Mouse (Mus musculus): ENCODE measurements at regions not wholly inside any gene's neighbourhood (a gene's known extent, or its start where the extent isn't known, plus 50 kb on each side); places are given as distances from the start of the nearest gene placed in this dataset.

DNA sequence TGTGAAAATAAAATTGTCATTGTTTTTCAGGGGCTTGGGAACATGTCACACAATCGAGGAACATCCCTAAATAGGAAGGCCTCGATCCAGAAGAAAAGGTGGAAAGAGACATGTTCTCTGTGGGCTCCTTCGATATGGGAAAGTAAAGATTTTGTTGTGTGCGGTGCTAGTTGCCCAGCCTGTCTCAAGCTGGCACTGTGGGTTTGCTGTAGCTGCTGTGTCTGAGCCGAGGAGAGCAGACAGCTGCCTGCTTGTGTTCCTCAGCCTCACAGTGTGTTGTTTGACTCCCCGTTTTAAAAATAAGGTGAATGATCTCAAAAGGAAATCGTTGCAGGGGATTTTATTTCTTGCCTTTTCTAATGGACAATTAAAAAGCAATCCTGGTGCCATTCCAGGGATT is 64.4 kb upstream of the Zeb2 start:
- H3K4me2 ChIP-seq (replicated peaks): no peak overlapping the region
- 61% methylated on average over 7 of the region's 7 CpGs for WGBS

DNA sequence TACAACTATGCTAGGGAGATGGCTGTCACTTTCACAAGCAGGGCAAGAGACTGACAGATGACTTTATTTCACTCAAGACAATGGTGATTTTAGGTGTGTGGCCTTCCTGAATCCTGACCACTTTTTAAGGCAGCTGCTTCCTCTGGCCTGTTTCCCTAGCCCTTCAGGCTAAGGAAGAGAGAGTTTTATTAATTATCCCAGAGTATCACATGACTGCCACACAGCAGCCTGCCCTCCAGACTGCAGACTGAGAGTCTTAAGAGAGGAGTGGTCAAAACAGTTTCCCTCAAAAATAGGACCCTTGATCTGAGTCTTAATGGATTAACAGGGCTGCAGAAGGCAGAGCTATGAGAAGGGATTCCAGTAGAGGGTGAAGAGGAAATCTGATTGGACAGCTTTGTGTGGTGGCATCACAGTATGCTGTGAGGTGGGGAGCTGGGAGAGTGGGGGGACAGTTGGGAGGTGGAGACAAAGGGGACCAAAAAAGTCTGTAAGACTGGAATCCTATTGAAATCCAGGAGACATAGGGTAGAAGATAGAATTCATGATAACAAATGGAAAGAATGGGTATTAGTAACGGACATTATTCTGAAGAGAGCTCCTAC is 61.8 kb upstream of the Zeb2 start:
- peaks cover 7% of the 10 kb centered on the region; the same call in 1 of the 2 replicates for H3K9me3 ChIP-seq
- ATAC-seq (ENCODE audit: low FRiP score, low read depth): no peak
- H3K9ac ChIP-seq: no peak overlapping the region
- H3K27me3 ChIP-seq (replicated peaks): no peaks in the 10 kb centered on the region
- no peak overlapping the region for H3K27ac ChIP-seq
- WGBS: 83% methylated on average over 1 of the region's 1 CpGs
- H3K36me3 ChIP-seq: no peaks in the 10 kb centered on the region
- no peak overlapping the region for H3K4me3 ChIP-seq
- H3K4me1 ChIP-seq: 0 out of 2 replicates have a peak, but pooled peaks cover 5% of the 10 kb centered on the region
- no peak overlapping the region for H3K4me2 ChIP-seq (replicated peaks)

More for the DNA sequence above, 64.4 kb upstream of the Zeb2 start:
- H3K9ac ChIP-seq: no peak overlapping the region
- H3K4me3 ChIP-seq: no peak overlapping the region
- no peaks in the 10 kb centered on the region for H3K27me3 ChIP-seq (replicated peaks)
- no peak for ATAC-seq (ENCODE audit: low FRiP score, low read depth)
- peaks cover 13% of the 10 kb centered on the region for H3K4me1 ChIP-seq
- H3K36me3 ChIP-seq: no peaks in the 10 kb centered on the region
- no peak overlapping the region for H3K27ac ChIP-seq
- H3K9me3 ChIP-seq: no peaks in the 10 kb centered on the region

DNA sequence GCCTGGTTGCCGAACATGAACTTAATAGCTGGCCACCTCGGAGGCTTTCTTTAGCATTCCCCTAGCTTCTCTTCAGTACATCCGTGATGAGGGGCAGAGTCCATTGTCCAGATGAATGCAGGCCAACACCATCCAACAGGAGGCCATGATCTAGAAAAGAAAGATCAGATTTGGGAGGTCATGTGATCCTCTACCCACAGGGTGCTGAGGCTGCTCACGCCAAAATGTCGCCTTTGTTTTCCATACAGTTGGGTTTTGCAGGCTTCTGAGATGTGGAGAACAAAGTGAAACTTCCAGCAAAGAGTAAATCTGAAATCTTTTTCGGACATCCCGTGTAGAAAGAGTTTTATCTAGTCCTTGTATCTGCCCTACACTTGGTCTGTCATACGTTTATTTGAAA is 55.2 kb upstream of the Zeb2 start:
- Histone ChIP-seq H3K27ac (no peak overlapping the region), H3K9me3 (peaks cover 7% of the 10 kb centered on the region; the same call in 1 of the 2 replicates), H3K27me3 (replicated peaks) (no peaks in the 10 kb centered on the region)

DNA sequence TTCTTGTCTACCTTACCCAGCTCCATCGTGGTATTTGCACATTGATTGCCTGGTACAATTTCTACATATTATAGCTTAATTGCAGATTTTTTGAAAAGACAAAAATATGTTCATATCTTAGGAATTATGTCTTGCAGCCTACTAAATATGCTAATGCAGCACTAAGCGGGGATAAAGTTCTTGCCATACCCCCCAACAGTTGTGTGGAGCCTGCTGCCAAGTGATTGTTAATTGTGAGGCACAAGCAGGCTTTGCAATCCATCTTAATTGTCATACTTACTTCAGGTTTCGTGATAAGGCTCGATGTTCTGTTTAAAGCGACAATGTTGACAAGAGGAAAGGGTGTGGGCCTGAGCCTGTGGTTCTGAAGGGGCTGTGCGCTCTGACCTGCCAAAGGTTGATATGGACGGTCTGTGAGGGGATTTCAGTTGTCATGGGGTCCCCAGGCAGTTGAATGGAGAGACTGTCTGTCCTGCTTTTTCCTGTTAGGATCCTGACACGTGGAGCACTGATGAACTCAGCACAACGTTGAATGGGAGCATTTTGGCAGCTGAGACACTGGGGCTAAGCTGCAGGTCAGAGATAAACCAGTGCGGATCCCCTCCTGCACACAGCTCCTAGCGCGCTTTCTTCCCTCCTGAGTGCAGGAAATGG is 54.5 kb upstream of the Zeb2 start:
- Histone ChIP-seq H3K9me3 (peaks cover 7% of the 10 kb centered on the region; the same call in 1 of the 2 replicates), H3K9ac (no peak overlapping the region), H3K4me2 (replicated peaks) (no peak overlapping the region), H3K4me1 (peaks cover 8% of the 10 kb centered on the region; the same call in 1 of the 2 replicates), H3K36me3 (no peaks in the 10 kb centered on the region), H3K4me3 (no peak overlapping the region), H3K27ac (no peak overlapping the region), H3K27me3 (replicated peaks) (no peaks in the 10 kb centered on the region)
- WGBS: 76% methylated on average over 12 of the region's 12 CpGs
- ATAC-seq (ENCODE audit: low FRiP score, low read depth): no peak

More for the DNA sequence above, 55.2 kb upstream of the Zeb2 start:
- no peak overlapping the region for H3K9ac ChIP-seq
- no peak overlapping the region for H3K4me3 ChIP-seq
- WGBS: 85% methylated on average over 8 of the region's 8 CpGs
- H3K4me1 ChIP-seq: peaks cover 8% of the 10 kb centered on the region; the same call in 1 of the 2 replicates
- no peak overlapping the region for H3K4me2 ChIP-seq (replicated peaks)
- ATAC-seq (ENCODE audit: low FRiP score, low read depth): no peak
- H3K36me3 ChIP-seq: no peaks in the 10 kb centered on the region

DNA sequence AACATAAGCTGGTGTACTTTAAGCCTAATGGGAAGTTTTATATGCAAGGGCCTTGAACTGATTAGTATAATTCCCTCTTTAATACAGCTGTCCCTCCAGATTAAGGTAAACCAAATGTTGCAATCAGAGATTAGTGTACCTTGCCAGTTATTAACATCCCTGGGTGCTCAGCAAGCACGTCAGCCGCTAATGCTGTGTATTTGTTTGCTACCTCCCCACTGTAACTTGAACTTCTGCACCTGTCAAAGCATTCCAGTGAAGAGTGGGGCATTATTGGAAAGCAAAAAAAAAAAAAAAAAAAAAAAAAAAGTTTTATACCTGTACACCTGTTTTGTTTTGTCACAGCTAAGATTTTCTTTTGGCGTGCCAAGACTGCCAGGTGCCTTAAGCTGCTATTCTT is 53.1 kb upstream of the Zeb2 start:
- Histone ChIP-seq H3K27ac (no peak overlapping the region), H3K36me3 (no peaks in the 10 kb centered on the region), H3K4me2 (replicated peaks) (no peak overlapping the region), H3K27me3 (replicated peaks) (no peaks in the 10 kb centered on the region), H3K9me3 (peaks cover 4% of the 10 kb centered on the region; the same call in 1 of the 2 replicates), H3K4me3 (no peak overlapping the region), H3K9ac (no peak overlapping the region), H3K4me1 (peaks cover 8% of the 10 kb centered on the region; the same call in 1 of the 2 replicates)
- WGBS: 82% methylated on average over 3 of the region's 3 CpGs
- ATAC-seq (ENCODE audit: low FRiP score, low read depth): no peak

DNA sequence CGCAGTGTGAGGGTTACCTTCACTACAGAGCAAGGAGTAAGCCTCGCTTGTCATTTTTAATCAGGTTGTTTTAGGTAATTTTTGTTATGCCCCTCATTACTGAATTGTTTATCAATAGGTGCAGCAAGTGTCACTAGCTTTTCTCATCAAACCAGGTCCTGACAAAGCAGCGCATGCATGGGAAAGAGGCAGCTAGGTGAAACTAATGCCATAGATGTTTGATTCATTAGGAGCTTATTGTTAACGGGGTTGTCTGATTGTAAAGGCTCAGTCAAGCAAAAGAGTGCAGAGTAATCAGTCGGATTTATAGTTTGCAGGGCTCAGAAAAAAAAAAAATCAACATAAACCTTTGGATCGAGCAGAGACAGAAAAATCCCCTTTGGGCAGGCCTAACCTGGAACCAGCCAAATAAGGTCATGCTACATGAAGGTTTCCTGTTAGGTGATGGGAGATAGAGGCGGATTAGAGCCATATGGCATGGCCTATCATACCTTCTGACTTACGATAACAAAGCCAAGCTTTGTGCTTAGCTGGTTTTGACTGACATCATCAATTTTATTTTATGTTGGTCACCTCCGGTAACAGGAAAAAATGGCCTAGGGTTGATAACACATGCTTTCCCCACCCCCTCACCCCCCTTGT is 52.4 kb upstream of the Zeb2 start:
- no peak overlapping the region for H3K27ac ChIP-seq

DNA sequence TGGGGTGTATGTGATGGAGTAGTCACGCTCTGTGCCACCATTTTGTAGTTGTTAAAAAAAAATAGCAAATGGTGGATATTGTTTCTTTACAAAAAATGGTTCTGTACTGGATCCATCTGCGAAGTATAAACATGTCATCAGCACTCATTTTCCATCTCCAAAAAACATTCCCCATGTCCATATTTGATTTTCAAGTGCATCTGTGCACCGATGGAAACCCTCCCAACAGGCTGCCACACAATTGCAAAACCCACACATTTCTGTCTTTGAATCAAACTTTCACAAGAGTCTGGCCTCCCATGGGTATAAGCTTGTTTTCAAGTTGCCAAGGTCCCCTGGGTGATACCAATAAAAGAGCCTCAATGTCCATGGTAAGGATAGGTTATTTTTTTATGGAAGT is 51.4 kb upstream of the Zeb2 start:
- Histone ChIP-seq H3K4me2 (replicated peaks) (no peak overlapping the region), H3K9me3 (no peaks in the 10 kb centered on the region), H3K27ac (no peak overlapping the region), H3K9ac (no peak overlapping the region), H3K36me3 (no peaks in the 10 kb centered on the region), H3K4me3 (no peak overlapping the region), H3K4me1 (peaks cover 8% of the 10 kb centered on the region; the same call in 1 of the 2 replicates), H3K27me3 (replicated peaks) (no peaks in the 10 kb centered on the region)
- no peak for ATAC-seq (ENCODE audit: low FRiP score, low read depth)
- WGBS: 89% methylated on average over 3 of the region's 3 CpGs

More for the DNA sequence above, 52.4 kb upstream of the Zeb2 start:
- no peak overlapping the region for H3K4me3 ChIP-seq
- H3K36me3 ChIP-seq: no peaks in the 10 kb centered on the region
- peaks cover 8% of the 10 kb centered on the region; the same call in 1 of the 2 replicates for H3K4me1 ChIP-seq
- ATAC-seq (ENCODE audit: low FRiP score, low read depth): no peak; the same call in 1 of the 2 replicates
- no peaks in the 10 kb centered on the region for H3K9me3 ChIP-seq
- H3K4me2 ChIP-seq (replicated peaks): no peak overlapping the region
- H3K27me3 ChIP-seq (replicated peaks): no peaks in the 10 kb centered on the region
- WGBS: 38% methylated on average over 9 of the region's 9 CpGs
- H3K9ac ChIP-seq: no peak overlapping the region

Data from neural tube, embryonic 12.5 days (tissue).